In the genomic region with DNA sequence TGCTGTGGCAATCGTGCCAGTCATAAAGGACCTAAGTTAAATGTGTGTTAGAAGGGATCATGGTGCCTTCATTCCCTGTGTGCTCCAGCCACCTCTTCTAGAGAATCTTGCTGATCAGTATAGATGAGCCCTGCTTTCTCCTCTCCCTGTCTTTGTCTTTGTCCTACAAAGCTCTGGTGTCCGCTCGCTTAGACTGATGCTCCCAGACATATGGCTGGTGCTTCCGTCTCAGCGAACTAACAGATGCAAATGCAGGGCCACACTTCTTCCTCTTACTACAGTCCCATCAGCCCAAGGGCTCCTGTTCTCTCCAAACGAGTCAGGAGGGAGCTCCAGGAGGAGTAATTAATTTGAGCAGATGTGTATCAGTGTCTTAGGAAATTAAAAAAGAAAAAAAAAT, we compare ENCODE assay signal across 31 mouse cellular contexts.
"Had no signal": no experiment of that assay in that cellular context is flagged by ENCODE, and none has a peak within 500 bp of the region (broad histone marks: within the 10 kb centered on the region; RNA-seq: fewer than 3 reads in every experiment).

No protein-coding gene starts in this region.

- H3K9ac ChIP-seq: limb, embryonic 12.5 days; limb, embryonic 13.5 days; limb, embryonic 15.5 days; liver, embryonic 12.5 days; liver, embryonic 13.5 days; liver, embryonic 14.5 days; liver, embryonic 15.5 days; liver, postnatal 0 days; lung, embryonic 14.5 days; lung, embryonic 15.5 days; midbrain, embryonic 12.5 days; midbrain, embryonic 13.5 days; midbrain, embryonic 15.5 days had no signal

- H3K4me1 ChIP-seq: liver, embryonic 12.5 days; liver, embryonic 13.5 days; liver, embryonic 15.5 days; megakaryocyte, embryonic 14.5 days; midbrain, embryonic 10.5 days; midbrain, embryonic 13.5 days had no signal

- H3K36me3 ChIP-seq: limb, embryonic 10.5 days; limb, embryonic 12.5 days; limb, embryonic 13.5 days; limb, embryonic 15.5 days; liver, embryonic 12.5 days; liver, embryonic 13.5 days; liver, embryonic 15.5 days; lung, embryonic 15.5 days; midbrain, embryonic 10.5 days; midbrain, embryonic 12.5 days; midbrain, embryonic 13.5 days; midbrain, embryonic 15.5 days had no signal

- ATAC-seq: liver, embryonic 12.5 days; liver, postnatal 0 days; lung, postnatal 0 days; midbrain, embryonic 13.5 days; midbrain, embryonic 15.5 days; midbrain, embryonic 16.5 days had no signal

- H3K4me3 ChIP-seq: limb, embryonic 10.5 days; limb, embryonic 12.5 days; limb, embryonic 13.5 days; limb, embryonic 15.5 days; liver, embryonic 12.5 days; liver, embryonic 13.5 days; liver, embryonic 15.5 days; lung, embryonic 15.5 days; megakaryocyte, embryonic 14.5 days; midbrain, embryonic 10.5 days; midbrain, embryonic 12.5 days; midbrain, embryonic 13.5 days; midbrain, embryonic 15.5 days; myocyte had no signal

- DNase-seq: left cerebral cortex, postnatal 4 days; liver; liver, embryonic 13.5 days; liver, postnatal 0 days; lung, adult 18-20 months; lung, adult 2 months; lung, embryonic 14.5 days; lung, postnatal 10 days; lung, postnatal 14 days; lung, postnatal 36 days; lung, postnatal 4 days; midbrain, embryonic 14.5 days had no signal

- H3K27me3 ChIP-seq: liver, embryonic 15.5 days; midbrain, embryonic 13.5 days; midbrain, embryonic 15.5 days had no signal

- H3K4me2 ChIP-seq: limb, embryonic 12.5 days; limb, embryonic 13.5 days; limb, embryonic 15.5 days; liver, embryonic 11.5 days; liver, embryonic 12.5 days; liver, embryonic 13.5 days; liver, embryonic 15.5 days; lung, embryonic 14.5 days; lung, embryonic 15.5 days; midbrain, embryonic 11.5 days; midbrain, embryonic 12.5 days; midbrain, embryonic 13.5 days; midbrain, embryonic 15.5 days had no signal

- H3K27ac ChIP-seq: limb, embryonic 10.5 days; limb, embryonic 12.5 days; limb, embryonic 13.5 days; limb, embryonic 15.5 days; liver, embryonic 12.5 days; liver, embryonic 13.5 days; liver, embryonic 14.5 days; liver, embryonic 15.5 days; lung, embryonic 15.5 days; macrophage; midbrain, embryonic 10.5 days; midbrain, embryonic 12.5 days; midbrain, embryonic 13.5 days; midbrain, embryonic 15.5 days had no signal

- H3K9me3 ChIP-seq: limb, embryonic 10.5 days; limb, embryonic 12.5 days; limb, embryonic 13.5 days; limb, embryonic 15.5 days; liver, embryonic 12.5 days; liver, embryonic 13.5 days; liver, embryonic 15.5 days; lung, embryonic 15.5 days; midbrain, embryonic 10.5 days; midbrain, embryonic 12.5 days; midbrain, embryonic 13.5 days; midbrain, embryonic 15.5 days had no signal
